Mouse (Mus musculus) T-cell, adult 2 months (primary cell): ENCODE data around the gene Tmem107.

ENCODE experiments used
- DNase-seq: peaks from one replicate; pipeline ENCODE4 v3.0.0; 2022; ENCODE audit warnings: low spot score

Gene Tmem107

GRCm38 (mm10) chr11:69059357-69059974 lies 11.1 kb upstream of the Tmem107 start, which contains the start of gene Borcs6:
Borcs6 (plus strand) TSS chr11:69059717.
- DNase-seq, result peak; percentile 96

- peak; percentile 46 for DNase-seq
Observed at GRCm38 (mm10) chr11:69059975-69060411, 10.6 kb upstream of the Tmem107 start.

- no peak for DNase-seq
Observed at GRCm38 (mm10) chr11:69060448-69061254, 10.0 kb upstream of the Tmem107 start.

- DNase-seq, result no peak
Observed at GRCm38 (mm10) chr11:69061255-69061912, 9.2 kb upstream of the Tmem107 start.

GRCm38 (mm10) chr11:69062194-69062760 lies 8.3 kb upstream of the Tmem107 start:
- DNase-seq, result peak; percentile 78

GRCm38 (mm10) chr11:69062761-69063224 lies 7.8 kb upstream of the Tmem107 start:
- peak; percentile 94 for DNase-seq

GRCm38 (mm10) chr11:69063413-69064201 lies 7.0 kb upstream of the Tmem107 start:
- peak; percentile 81 for DNase-seq

GRCm38 (mm10) chr11:69064259-69065133 lies 6.1 kb upstream of the Tmem107 start:
- DNase-seq, result no peak

GRCm38 (mm10) chr11:69065394-69065925 lies 5.1 kb upstream of the Tmem107 start:
- no peak for DNase-seq

GRCm38 (mm10) chr11:69066163-69066861 lies 4.3 kb upstream of the Tmem107 start:
- no peak for DNase-seq

- peak; percentile 80 for DNase-seq
Observed at GRCm38 (mm10) chr11:69066956-69067355, 3.6 kb upstream of the Tmem107 start.

- DNase-seq, result no peak
Observed at GRCm38 (mm10) chr11:69067601-69068000, 3.0 kb upstream of the Tmem107 start.

- no peak for DNase-seq
Observed at GRCm38 (mm10) chr11:69070093-69070492, 513 bp upstream of the Tmem107 start.

- DNase-seq, result no peak
Observed at GRCm38 (mm10) chr11:69071262-69071661, 656 bp downstream of the Tmem107 start.

- no peak for DNase-seq
Observed at GRCm38 (mm10) chr11:69072234-69072633, 1.6 kb downstream of the Tmem107 start.

- DNase-seq, result no peak
Observed at GRCm38 (mm10) chr11:69072666-69073064, 2.1 kb downstream of the Tmem107 start.

- DNase-seq, result peak; percentile 88
Observed at GRCm38 (mm10) chr11:69073065-69073888, 2.7 kb downstream of the Tmem107 start.

- DNase-seq, result no peak
Observed at GRCm38 (mm10) chr11:69073951-69074775, 3.6 kb downstream of the Tmem107 start.
